Mouse (Mus musculus) ES-Bruce4 (cell line): ENCODE measurements around the gene Chid1.

Experiments
- EP300 ChIP-seq: IDR thresholded peaks from 2 replicates; pipeline ENCODE4 v1.6.1; 2011; ENCODE audit warnings: low read depth, low read length; ENCODE audit not compliant: insufficient read depth
- POLR2A ChIP-seq: IDR thresholded peaks from one replicate; pipeline ENCODE4 v1.8.1; 2011; ENCODE audit warnings: low read length; ENCODE audit not compliant: insufficient read depth

DNA sequence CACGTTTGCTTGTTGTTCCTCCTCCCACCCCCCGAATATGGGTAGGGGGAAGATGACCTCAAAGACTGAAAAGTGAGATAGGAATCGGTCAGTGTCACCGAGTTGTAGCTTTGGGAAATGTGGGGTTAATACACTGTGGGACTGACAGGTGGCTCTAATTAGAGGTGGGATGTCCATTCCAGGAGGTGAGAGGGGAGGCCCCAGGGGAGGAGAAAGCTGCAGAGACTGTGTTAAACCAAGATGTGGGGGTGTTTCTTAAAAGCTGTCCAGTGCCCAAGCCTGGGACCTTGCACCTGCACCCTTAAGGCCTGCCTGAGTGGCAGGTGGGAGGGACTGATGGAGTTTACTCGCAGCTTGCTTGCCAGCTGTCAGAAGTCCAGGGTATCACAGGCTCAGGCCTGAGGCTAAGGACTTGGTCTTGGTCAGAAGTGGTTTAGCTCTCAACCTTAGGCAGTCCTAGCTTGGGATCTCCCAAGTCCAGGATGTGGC is 77.3 kb downstream of the Chid1 start:
- TF ChIP-seq POLR2A (no peak), EP300 (no peak)
